25 mouse cellular contexts compared by ENCODE assay signal in the genomic region with DNA sequence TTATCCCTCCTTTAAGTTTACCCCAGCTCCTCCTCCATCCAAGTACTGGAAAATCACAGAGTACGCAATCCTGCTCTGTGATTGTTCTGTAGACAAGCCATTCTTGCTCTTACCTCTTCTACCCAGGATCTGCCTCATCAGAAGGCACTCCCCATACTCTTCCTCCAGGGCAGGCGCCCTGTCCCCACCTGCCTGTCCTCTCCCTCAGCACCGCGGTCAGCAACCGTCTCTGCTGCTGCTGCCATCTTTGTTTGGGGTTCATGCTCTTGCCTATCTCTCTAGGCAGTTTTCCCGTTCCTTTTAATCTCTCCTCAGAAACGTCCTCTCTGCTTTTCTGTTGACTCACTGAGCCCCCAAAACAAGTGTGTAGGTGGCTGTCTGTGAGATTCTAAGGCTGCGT.
"Had no signal": no experiment of that assay in that cellular context is flagged by ENCODE, and none has a peak within 500 bp of the region (broad histone marks: within the 10 kb centered on the region; RNA-seq: fewer than 3 reads in every experiment).

No protein-coding gene starts in this region.

- H3K36me3 ChIP-seq: embryonic facial prominence, embryonic 10.5 days; embryonic facial prominence, embryonic 12.5 days; embryonic facial prominence, embryonic 13.5 days; embryonic facial prominence, embryonic 15.5 days; forebrain, embryonic 10.5 days; forebrain, embryonic 12.5 days; forebrain, embryonic 15.5 days had no signal

- H3K27me3 ChIP-seq: embryonic facial prominence, embryonic 12.5 days; embryonic facial prominence, embryonic 13.5 days; embryonic facial prominence, embryonic 15.5 days; forebrain, embryonic 12.5 days; forebrain, embryonic 13.5 days; forebrain, embryonic 15.5 days had no signal

- H3K27ac ChIP-seq: embryonic facial prominence, embryonic 10.5 days; embryonic facial prominence, embryonic 12.5 days; embryonic facial prominence, embryonic 13.5 days; embryonic facial prominence, embryonic 15.5 days; forebrain, embryonic 10.5 days; forebrain, embryonic 12.5 days; forebrain, embryonic 13.5 days; forebrain, embryonic 15.5 days; gastrocnemius, adult 2 months; heart, adult 2 months had no signal

- DNase-seq: cerebellum, adult 8-10 months; cerebellum, adult 9-10 months; cerebellum, adult 9-11 months; cerebellum, postnatal 10 days; cerebellum, postnatal 14 days; cerebellum, postnatal 25 days; cerebellum, postnatal 36 days; embryo, embryonic 11 days; forebrain, postnatal 0 days; gastrocnemius, adult 2 months; gastrocnemius, postnatal 10 days; gastrocnemius, postnatal 14 days; gastrocnemius, postnatal 25 days; gastrocnemius, postnatal 36 days; heart, adult 18-20 months; heart, adult 2 months had no signal

- H3K4me3 ChIP-seq: embryonic facial prominence, embryonic 10.5 days; embryonic facial prominence, embryonic 12.5 days; embryonic facial prominence, embryonic 13.5 days; embryonic facial prominence, embryonic 15.5 days; erythroblast, embryonic 14.5 days; forebrain, embryonic 10.5 days; forebrain, embryonic 12.5 days; forebrain, embryonic 13.5 days; forebrain, embryonic 15.5 days; gastrocnemius, adult 2 months; heart, adult 2 months had no signal

- H3K4me1 ChIP-seq: embryonic facial prominence, embryonic 12.5 days; embryonic facial prominence, embryonic 15.5 days; forebrain, embryonic 12.5 days; forebrain, embryonic 13.5 days; forebrain, embryonic 15.5 days had no signal

- H3K4me2 ChIP-seq: embryonic facial prominence, embryonic 12.5 days; embryonic facial prominence, embryonic 13.5 days; embryonic facial prominence, embryonic 15.5 days; forebrain, embryonic 12.5 days; forebrain, embryonic 13.5 days; forebrain, embryonic 15.5 days had no signal

- H3K9ac ChIP-seq: embryonic facial prominence, embryonic 12.5 days; embryonic facial prominence, embryonic 13.5 days; embryonic facial prominence, embryonic 15.5 days; forebrain, embryonic 12.5 days; forebrain, embryonic 13.5 days; forebrain, embryonic 15.5 days; forebrain, postnatal 0 days had no signal

- H3K9me3 ChIP-seq: embryonic facial prominence, embryonic 12.5 days; embryonic facial prominence, embryonic 13.5 days; embryonic facial prominence, embryonic 15.5 days; forebrain, embryonic 10.5 days; forebrain, embryonic 13.5 days; forebrain, embryonic 15.5 days had no signal
